Mouse (Mus musculus) forebrain, postnatal 0 days (tissue): ENCODE results near the gene Taf5l. TPM values are rescaled to one million over a fixed set of nuclear protein-coding genes. Genes with fewer than 3 reads are reported as not detected.

ENCODE experiments used
- ATAC-seq: fragments of 200-750 bp; cut with Nextera tagmentation; 2 replicates; pipeline ENCODE4 v1.8.0; 2017; ENCODE audit warnings: mild to moderate bottlenecking, moderate library complexity
- DNase-seq: peaks from one replicate; pipeline ENCODE4 v3.0.0-alpha.2; 2015
- H3K27ac ChIP-seq: fragments of 300-500 bp; sonication (generic); 2 replicates; pipeline ENCODE4 v1.5.1; 2014; ENCODE audit warnings: low read depth, mild to moderate bottlenecking, antibody characterized with exemption, low read length, moderate library complexity, mixed read lengths
- H3K27me3 ChIP-seq: fragments of 300-500 bp; sonication (generic); 2 replicates; pipeline ENCODE4 v1.6.1; 2014; ENCODE audit warnings: mild to moderate bottlenecking, low read length, mixed read lengths; ENCODE audit not compliant: insufficient read depth
- H3K36me3 ChIP-seq: fragments of 300-500 bp; sonication (generic); 2 replicates; pipeline ENCODE4 v1.6.1; 2014; ENCODE audit warnings: mild to moderate bottlenecking, moderate library complexity; ENCODE audit not compliant: insufficient read depth
- H3K4me1 ChIP-seq: fragments of 300-500 bp; sonication (generic); 2 replicates; pipeline ENCODE4 v1.6.1; 2014; ENCODE audit warnings: antibody characterized with exemption; ENCODE audit not compliant: insufficient read depth
- H3K4me2 ChIP-seq: fragments of 300-500 bp; sonication (generic); 2 replicates; pipeline ENCODE4 v1.6.1; 2014; ENCODE audit warnings: low read depth, mild to moderate bottlenecking, moderate library complexity
- H3K4me3 ChIP-seq: fragments of 300-500 bp; sonication (generic); 2 replicates; pipeline ENCODE4 v1.5.1; 2014; ENCODE audit warnings: low read depth, low read length, mixed read lengths
- H3K9ac ChIP-seq: fragments of 300-500 bp; sonication (generic); 2 replicates; pipeline ENCODE4 v1.6.1; 2014; ENCODE audit warnings: mild to moderate bottlenecking
- H3K9me3 ChIP-seq: fragments of 300-500 bp; sonication (generic); 2 replicates; pipeline ENCODE4 v1.6.1; 2016; ENCODE audit warnings: low read length
- CTCF ChIP-seq: sonication (generic); IDR thresholded peaks from 2 replicates; pipeline ENCODE4 v1.5.1; 2016; ENCODE audit warnings: antibody characterized with exemption, control low read depth, low read depth
- WGBS: fragments of 180-500 bp; shearing (Covaris S2); extraction: QIAGEN DNeasy Blood & Tissue Kit; methylation state at CpG from one replicate; pipeline ENCODE4 v1.1.7; 2014; 5-methylcytosine and 5-hydroxymethylcytosine counted together
- polyA plus RNA-seq: library from polyadenylated mRNA; unstranded; fragments of >200 nt; fragmentation: Nextera tagmentation; extraction: Ambion mirVana; gene quantifications from 2 replicates; pipeline ENCODE4 v1.2.1, GENCODE M21; 2015
- total RNA-seq: library from RNA; depleted of rRNA; stranded (reverse); fragments of >200 nt; gene quantifications from 2 replicates; pipeline ENCODE4 v1.2.3, GENCODE M21; 2014

Gene Taf5l
- total and polyA plus RNA-seq, 2 experiments from 2014 or later: 24.4 to 39.8 TPM

- Histone ChIP-seq H3K9ac (no peak overlapping the region), H3K36me3 (peaks cover 26% of the 10 kb centered on the region), H3K9me3 (no peaks in the 10 kb centered on the region), H3K4me1 (no peaks in the 10 kb centered on the region), H3K27ac (no peak overlapping the region), H3K27me3 (no peaks in the 10 kb centered on the region), H3K4me2 (no peak overlapping the region), H3K4me3 (no peak overlapping the region)
- ATAC-seq (no peak), DNase-seq (no peak)
- 88% methylated on average over 9 of the region's 9 CpGs for WGBS
- TF ChIP-seq CTCF: no peak
Observed at GRCm38 (mm10) chr8:123960056-123960455, 61.1 kb downstream of the Taf5l start.

- Histone ChIP-seq H3K4me1 (no peaks in the 10 kb centered on the region), H3K9me3 (no peaks in the 10 kb centered on the region), H3K4me3 (no peak overlapping the region), H3K27me3 (no peaks in the 10 kb centered on the region), H3K36me3 (peaks cover 27% of the 10 kb centered on the region), H3K9ac (no peak overlapping the region), H3K4me2 (no peak overlapping the region), H3K27ac (no peak overlapping the region)
- DNase-seq (no peak), ATAC-seq (no peak)
- WGBS: 96% methylated on average over 6 of the region's 6 CpGs
- TF ChIP-seq CTCF: no peak
Observed at GRCm38 (mm10) chr8:123959473-123959872, 61.7 kb downstream of the Taf5l start.

GRCm38 (mm10) chr8:123958130-123958529, 63.1 kb downstream of the Taf5l start:
- Histone ChIP-seq H3K36me3 (peaks cover 36% of the 10 kb centered on the region), H3K4me2 (no peak overlapping the region), H3K9me3 (no peaks in the 10 kb centered on the region), H3K4me3 (no peak overlapping the region), H3K4me1 (no peaks in the 10 kb centered on the region), H3K27me3 (no peaks in the 10 kb centered on the region), H3K9ac (no peak overlapping the region), H3K27ac (no peak overlapping the region)
- DNase-seq (peak; percentile 24), ATAC-seq (no peak)
- 74% methylated on average over 17 of the region's 17 CpGs for WGBS
- TF ChIP-seq CTCF: no peak

- WGBS: 95% methylated on average over 8 of the region's 8 CpGs
- H3K4me3 ChIP-seq: no peak overlapping the region
- peaks cover 27% of the 10 kb centered on the region for H3K36me3 ChIP-seq
- H3K9ac ChIP-seq: no peak overlapping the region
- H3K4me2 ChIP-seq: no peak overlapping the region
- H3K27ac ChIP-seq: no peak overlapping the region
- no peaks in the 10 kb centered on the region for H3K27me3 ChIP-seq
- TF ChIP-seq CTCF: no peak
- ATAC-seq (no peak), DNase-seq (no peak)
- H3K4me1 ChIP-seq: peaks cover 6% of the 10 kb centered on the region; the same call in 1 of the 2 replicates
- H3K9me3 ChIP-seq: no peaks in the 10 kb centered on the region
Observed at GRCm38 (mm10) chr8:123954246-123954645, 67.0 kb downstream of the Taf5l start.

GRCm38 (mm10) chr8:123953686-123954085, 67.5 kb downstream of the Taf5l start:
- Histone ChIP-seq H3K9ac (no peak overlapping the region), H3K4me2 (no peak overlapping the region), H3K36me3 (peaks cover 26% of the 10 kb centered on the region), H3K4me3 (no peak overlapping the region), H3K9me3 (no peaks in the 10 kb centered on the region), H3K27me3 (no peaks in the 10 kb centered on the region), H3K27ac (no peak overlapping the region), H3K4me1 (peaks cover 6% of the 10 kb centered on the region; the same call in 1 of the 2 replicates)
- ATAC-seq: no peak
- DNase-seq: no peak
- TF ChIP-seq CTCF: no peak
- 93% methylated on average over 8 of the region's 8 CpGs for WGBS

GRCm38 (mm10) chr8:123950077-123950802, 71.0 kb downstream of the Taf5l start:
- ATAC-seq (no peak), DNase-seq (peak; percentile 60)
- H3K4me1 ChIP-seq: peaks cover 10% of the 10 kb centered on the region; the same call in 1 of the 2 replicates
- H3K4me3 ChIP-seq: peak overlapping the region; percentile 95
- peak; percentile 76 for TF ChIP-seq CTCF
- 36% methylated on average over 10 of the region's 10 CpGs for WGBS
- peaks cover 32% of the 10 kb centered on the region for H3K36me3 ChIP-seq
- no peaks in the 10 kb centered on the region for H3K27me3 ChIP-seq
- H3K9ac ChIP-seq: peak overlapping the region; percentile 61; the same call in 1 of the 2 replicates
- peak overlapping the region; percentile 85 for H3K4me2 ChIP-seq
- H3K27ac ChIP-seq: 0 out of 2 replicates have a peak overlapping the region, but pooled peaks have one; percentile 82
- H3K9me3 ChIP-seq: no peaks in the 10 kb centered on the region

- peak; percentile 35 for ATAC-seq
- Histone ChIP-seq H3K4me1 (peaks cover 10% of the 10 kb centered on the region; the same call in 1 of the 2 replicates), H3K4me3 (peak overlapping the region; percentile 95), H3K9ac (peak overlapping the region; percentile 61), H3K36me3 (peaks cover 31% of the 10 kb centered on the region), H3K27ac (peak overlapping the region; percentile 82), H3K9me3 (no peaks in the 10 kb centered on the region), H3K27me3 (no peaks in the 10 kb centered on the region), H3K4me2 (peak overlapping the region; percentile 85)
- WGBS: 5% methylated on average over 10 of the region's 10 CpGs
- DNase-seq: no peak
- TF ChIP-seq CTCF: no peak
Observed at GRCm38 (mm10) chr8:123949686-123949986, 71.6 kb downstream of the Taf5l start.
